Mouse (Mus musculus): ENCODE measurements around the gene Gm17334. TPM values are rescaled to one million over a fixed set of nuclear protein-coding genes. Genes with fewer than 3 reads are reported as not detected.

The Gm17334 gene
- 1.5 and 1.9 TPM in 2 replicates for polyA plus RNA-seq (2012; rRNA removed)

- no peak for DNase-seq (ENCODE audit: low read depth, low spot score)
- 80% methylated on average over 5 of the region's 5 CpGs for WGBS
Observed at GRCm38 (mm10) chr11:53773087-53773486, at the start of gene Gm17334. Gm17334 (minus strand) TSS chr11:53773187.

- WGBS, result 90% methylated on average over 3 of the region's 3 CpGs
- no peak for DNase-seq (ENCODE audit: low read depth, low spot score)
Observed at GRCm38 (mm10) chr11:53821945-53822338, 49.0 kb upstream of the Gm17334 start.

DNA sequence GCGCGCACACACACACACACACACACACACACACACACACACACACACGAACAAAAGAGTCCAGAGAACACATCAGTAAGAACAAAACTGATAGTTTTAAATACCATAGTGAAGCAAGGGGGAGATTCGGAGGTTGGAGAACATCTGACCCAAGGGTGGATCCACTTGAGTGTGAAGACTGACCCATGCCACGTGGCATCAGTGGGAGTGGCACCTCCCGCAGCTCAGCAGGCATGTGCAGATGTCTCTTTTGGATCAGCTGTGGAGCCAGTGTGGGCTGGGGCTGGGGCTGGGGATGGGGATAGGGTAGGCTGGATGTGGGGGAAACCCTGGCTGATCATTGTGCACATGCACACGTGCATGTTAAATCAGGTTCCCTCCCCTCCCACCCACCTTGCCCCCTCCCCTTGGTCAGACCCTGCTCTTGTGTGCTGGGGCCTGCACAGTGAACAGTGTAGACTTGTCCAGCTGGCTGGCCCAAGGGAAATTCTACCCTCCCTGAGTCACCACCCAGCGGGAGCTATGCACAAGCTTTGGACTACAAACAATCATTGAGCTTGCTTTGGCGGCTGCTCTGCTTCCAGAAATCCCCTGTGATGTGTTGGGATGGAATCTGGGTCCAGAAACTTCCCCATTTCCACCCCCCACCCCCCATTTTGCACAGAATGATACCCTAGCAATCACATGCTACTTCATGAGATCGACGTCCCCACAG is 48.4 kb upstream of the Gm17334 start:
- WGBS, result 73% methylated on average over 11 of the region's 11 CpGs
- no peak for DNase-seq (ENCODE audit: low read depth, low spot score)

GRCm38 (mm10) chr11:53820516-53821170 is 47.7 kb upstream of the Gm17334 start:
- DNase-seq (ENCODE audit: low read depth, low spot score), result no peak

GRCm38 (mm10) chr11:53819511-53819910 is 46.5 kb upstream of the Gm17334 start:
- no peak for DNase-seq (ENCODE audit: low read depth, low spot score)
- 96% methylated on average over 6 of the region's 6 CpGs for WGBS

More at GRCm38 (mm10) chr11:53820516-53821170, 47.7 kb upstream of the Gm17334 start:
- 88% methylated on average over 13 of the region's 13 CpGs for WGBS

DNA sequence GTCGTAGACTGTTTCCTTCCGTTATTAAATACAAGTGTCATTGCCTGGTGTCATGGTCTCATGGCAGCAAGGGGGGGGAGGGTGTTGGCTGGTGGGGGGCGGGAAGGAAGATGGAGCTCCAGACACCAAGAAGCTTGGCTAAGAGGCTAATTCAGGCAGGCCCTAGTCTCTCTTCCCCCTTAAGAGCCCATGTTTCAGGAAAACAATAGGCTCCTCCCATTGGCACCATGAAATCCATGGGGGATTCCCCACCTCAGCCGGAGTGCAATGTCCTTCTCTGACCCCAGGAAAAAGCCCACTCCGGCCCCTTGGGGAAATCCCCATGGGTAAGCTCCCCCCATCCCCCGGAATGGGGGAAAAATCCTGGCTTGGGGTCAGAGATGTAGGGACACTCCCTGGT is 45.8 kb upstream of the Gm17334 start:
- DNase-seq (ENCODE audit: low read depth, low spot score), result no peak
- 43% methylated on average over 6 of the region's 6 CpGs for WGBS

DNA sequence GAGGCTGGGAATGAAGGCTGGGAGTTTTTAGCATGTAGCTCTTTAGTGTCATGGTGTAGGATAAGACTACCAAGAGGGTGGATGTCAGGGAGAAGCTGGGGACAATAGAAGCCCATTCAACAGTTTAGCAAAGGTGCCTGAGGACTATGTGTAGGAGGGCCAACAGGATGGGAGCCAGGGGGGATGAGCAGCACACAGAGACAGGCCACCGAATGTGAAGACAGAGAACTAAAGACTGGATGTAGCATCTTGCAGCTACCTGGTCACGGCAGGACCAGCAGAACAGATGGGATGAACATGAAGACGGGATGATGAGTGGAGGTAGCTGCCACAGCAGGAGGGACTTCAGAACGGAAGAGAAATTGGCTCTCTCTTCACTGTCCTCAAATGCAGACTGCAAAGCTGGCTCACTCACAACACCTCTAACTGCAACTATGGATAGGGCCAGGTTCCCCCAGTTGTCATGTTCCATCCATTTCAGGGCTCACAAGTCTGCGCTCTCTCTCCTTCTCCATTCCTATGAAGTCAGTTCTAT is 43.9 kb upstream of the Gm17334 start:
- 96% methylated on average over 5 of the region's 5 CpGs for WGBS
- no peak for DNase-seq (ENCODE audit: low read depth, low spot score)

- no peak for DNase-seq (ENCODE audit: low read depth, low spot score)
- 36% methylated on average over 3 of the region's 3 CpGs for WGBS
Observed at GRCm38 (mm10) chr11:53814810-53815209, 41.8 kb upstream of the Gm17334 start.

DNA sequence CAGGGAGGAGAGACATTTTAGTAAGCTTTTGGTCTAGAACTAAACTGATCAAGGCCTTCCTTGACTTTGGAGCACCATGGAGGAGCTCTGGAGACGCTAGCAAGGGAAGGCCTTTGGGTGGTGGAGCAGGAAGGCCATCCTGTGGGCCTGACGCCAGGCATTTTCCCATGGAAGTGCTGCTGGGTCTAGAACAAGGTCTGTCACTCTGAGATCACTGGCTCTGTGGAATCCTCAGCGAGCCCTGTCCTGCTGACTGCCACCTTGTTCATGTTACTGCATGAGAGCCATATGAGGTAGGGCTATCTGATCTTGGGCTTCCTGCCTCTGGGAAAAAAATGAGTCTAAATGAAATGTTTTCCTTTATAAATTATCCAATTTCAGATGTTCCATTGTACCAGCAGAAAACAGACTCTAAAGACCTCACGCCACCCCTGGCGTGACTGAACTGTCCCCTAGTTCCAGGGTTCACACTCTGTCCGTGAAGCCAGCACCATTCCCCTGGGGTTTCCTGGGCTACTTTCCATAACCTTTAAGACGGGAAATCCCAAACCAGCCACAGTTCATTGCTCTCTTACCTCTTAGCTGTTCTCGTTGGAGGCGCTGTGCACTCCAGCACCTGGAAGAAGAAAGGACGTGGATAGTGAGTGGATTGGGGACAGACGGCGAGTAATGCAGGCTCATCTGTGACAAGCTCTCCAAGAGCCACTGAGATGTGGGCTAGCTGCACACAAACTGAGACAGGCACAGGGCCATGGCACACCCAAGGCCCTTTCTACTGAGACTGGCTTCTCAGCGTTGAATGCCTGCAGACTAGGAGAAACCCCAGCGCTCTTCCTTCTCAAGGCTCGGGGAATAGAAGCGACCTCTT is 40.2 kb upstream of the Gm17334 start:
- WGBS, result 89% methylated on average over 16 of the region's 16 CpGs
- no peak for DNase-seq (ENCODE audit: low read depth, low spot score)

GRCm38 (mm10) chr11:53811312-53811711 is 38.3 kb upstream of the Gm17334 start:
- 78% methylated on average over 3 of the region's 3 CpGs for WGBS
- DNase-seq (ENCODE audit: low read depth, low spot score), result no peak

GRCm38 (mm10) chr11:53810749-53811148 is 37.8 kb upstream of the Gm17334 start:
- no peak for DNase-seq (ENCODE audit: low read depth, low spot score)

GRCm38 (mm10) chr11:53810156-53810555 is 37.2 kb upstream of the Gm17334 start:
- DNase-seq (ENCODE audit: low read depth, low spot score), result no peak
- 69% methylated on average over 5 of the region's 5 CpGs for WGBS

More at GRCm38 (mm10) chr11:53810749-53811148, 37.8 kb upstream of the Gm17334 start:
- 41% methylated on average over 2 of the region's 2 CpGs for WGBS

- DNase-seq (ENCODE audit: low read depth, low spot score), result no peak
- 63% methylated on average over 5 of the region's 5 CpGs for whole genome bisulfite sequencing
Observed at GRCm38 (mm10) chr11:53809354-53809753, 36.4 kb upstream of the Gm17334 start.

- 48% methylated on average over 9 of the region's 9 CpGs for WGBS
- DNase-seq (ENCODE audit: low read depth, low spot score), result no peak
Observed at GRCm38 (mm10) chr11:53805786-53806185, 32.8 kb upstream of the Gm17334 start.

- WGBS, result 61% methylated on average over 14 of the region's 14 CpGs
- no peak for DNase-seq (ENCODE audit: low read depth, low spot score)
Observed at GRCm38 (mm10) chr11:53804569-53805344, 31.8 kb upstream of the Gm17334 start.

GRCm38 (mm10) chr11:53803494-53803893 is 30.5 kb upstream of the Gm17334 start:
- 60% methylated on average over 6 of the region's 6 CpGs for WGBS

DNA sequence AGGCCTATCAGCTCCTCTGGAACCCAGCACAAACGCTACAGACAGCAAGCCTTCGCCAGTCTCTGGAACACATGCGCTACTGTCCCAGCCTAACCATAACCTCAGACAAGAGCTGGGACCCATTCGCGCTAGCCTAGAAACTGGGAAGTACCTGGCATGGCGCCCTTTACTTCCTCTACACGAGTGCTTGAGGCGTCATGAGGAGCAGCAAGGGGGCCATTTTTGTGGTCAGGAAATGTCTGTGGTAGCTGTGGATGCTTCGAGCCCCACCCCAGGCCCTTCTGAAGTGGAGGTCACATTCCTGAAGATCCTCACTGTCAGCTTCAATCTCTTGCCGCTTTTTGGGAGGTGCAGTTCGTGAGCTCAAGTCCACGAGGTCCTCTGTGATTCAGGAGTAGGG is 30.1 kb upstream of the Gm17334 start:
- 71% methylated on average over 12 of the region's 12 CpGs for WGBS
- no peak for DNase-seq (ENCODE audit: low read depth, low spot score)

More at GRCm38 (mm10) chr11:53803494-53803893, 30.5 kb upstream of the Gm17334 start:
- DNase-seq (ENCODE audit: low read depth, low spot score), result no peak

DNA sequence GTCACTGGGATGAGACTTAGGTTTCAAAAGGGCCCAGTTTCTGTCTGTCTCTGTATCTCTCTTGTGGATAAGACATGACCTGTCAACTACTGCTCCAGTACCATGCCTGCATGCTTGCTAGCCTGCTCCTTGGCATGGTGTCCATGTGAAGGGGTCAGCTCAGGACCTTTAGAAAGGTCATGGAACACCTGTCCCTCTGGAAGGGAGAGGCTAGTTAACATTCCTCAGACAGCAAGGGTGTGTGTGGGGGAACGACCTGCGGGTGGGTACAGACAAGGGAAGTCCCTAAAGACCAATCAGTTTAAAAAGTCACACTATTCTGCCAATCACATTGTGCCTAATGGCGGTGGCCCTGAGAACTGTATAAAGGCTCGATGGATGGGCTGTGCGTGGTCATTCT is 28.0 kb upstream of the Gm17334 start:
- DNase-seq (ENCODE audit: low read depth, low spot score), result no peak
- WGBS, result 74% methylated on average over 5 of the region's 5 CpGs

GRCm38 (mm10) chr11:53800036-53800435 is 27.0 kb upstream of the Gm17334 start:
- no peak for DNase-seq (ENCODE audit: low read depth, low spot score)
- 28% methylated on average over 4 of the region's 4 CpGs for WGBS
